Mouse (Mus musculus): Measurements from ENCODE around the gene Ftsj3.

- TF ChIP-seq POLR2A (IDR thresholded peaks at IDR 0.05; ENCODE audit: borderline replicate concordance, extremely low read depth, low read depth, low read length), result no peak
- no peak for TF ChIP-seq CTCF (IDR thresholded peaks at IDR 0.05; ENCODE audit: insufficient read depth, low read length)
These were observed 43.1 kb downstream of the Ftsj3 start for GRCm38 (mm10) chr11:106212771-106213170.

All from lung, adult 2 months (tissue).